Mouse (Mus musculus) testis, adult 2 months (tissue): ENCODE data around the gene Clcn1.

Source experiments
- CTCF ChIP-seq: fragments of 200-500 bp; IDR thresholded peaks from 2 replicates; pipeline ENCODE4 v1.5.1; 2012; ENCODE audit warnings: low read depth, mild to moderate bottlenecking, inconsistent platforms, low read length, moderate library complexity; ENCODE audit not compliant: control insufficient read depth, insufficient read depth, insufficient replicate concordance
- POLR2A ChIP-seq: fragments of 200-500 bp; IDR thresholded peaks from 2 replicates; pipeline ENCODE4 v1.6.1; 2012; ENCODE audit warnings: low read depth, mild to moderate bottlenecking, inconsistent platforms, low read length, moderate library complexity; ENCODE audit not compliant: control insufficient read depth

DNA sequence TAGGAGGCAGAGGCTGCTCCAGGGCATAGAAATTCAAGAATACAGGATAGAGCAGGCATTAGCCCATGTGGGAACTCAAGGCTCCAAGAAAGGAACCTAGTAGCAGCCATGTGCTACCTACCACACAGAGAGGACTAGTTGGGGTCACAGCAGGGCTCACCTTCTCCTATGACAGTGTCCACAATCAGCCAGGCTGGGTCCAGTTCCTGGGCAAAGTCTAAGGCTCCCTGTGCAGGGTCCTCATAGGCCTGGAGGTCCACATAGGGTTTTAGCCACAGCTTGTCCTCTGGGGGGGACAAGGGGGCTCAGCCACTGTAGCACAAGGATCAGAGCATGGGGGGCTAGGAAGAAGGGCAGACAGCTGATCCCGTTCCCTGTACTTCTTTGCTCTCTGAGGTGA is 76.0 kb downstream of the Clcn1 start:
- TF ChIP-seq POLR2A (no peak), CTCF (no peak)
